Mouse (Mus musculus): Measurements from ENCODE around the gene Ascl2.

- no peak for TF ChIP-seq CTCF (IDR thresholded peaks at IDR 0.05)
- no peak for TF ChIP-seq EP300 (IDR thresholded peaks at IDR 0.05)
These were observed 13.0 kb downstream of the Ascl2 start for GRCm38 (mm10) chr7:142956018-142956417.

All from lung, postnatal 0 days (tissue).